29 mouse cellular contexts compared by ENCODE assay signal in the genomic region with DNA sequence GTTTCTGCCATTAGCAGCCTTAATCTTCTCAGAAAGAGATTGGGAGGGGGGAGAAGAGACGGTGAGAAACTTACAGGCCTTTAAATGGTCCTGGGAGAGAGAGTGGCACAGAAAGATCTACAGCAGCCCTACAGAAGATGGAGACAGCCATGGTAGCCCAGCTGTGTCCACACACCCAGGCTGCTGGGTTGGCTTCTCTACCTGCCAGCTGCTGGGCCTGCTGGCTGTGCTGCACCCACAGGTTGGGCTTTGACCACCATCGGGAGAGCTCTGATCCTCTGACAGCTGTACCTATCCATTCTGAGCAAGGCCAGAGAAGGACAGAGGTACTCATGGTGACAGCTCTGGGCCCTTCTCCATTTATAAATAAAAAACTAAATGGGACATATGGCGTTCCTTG. TPM values are rescaled to one million over a fixed set of nuclear protein-coding genes. Genes with fewer than 3 reads are reported as not detected.
DNase-seq lines count a peak whose midpoint lies in the region; ATAC-seq and TF ChIP-seq lines count a peak whose summit lies in the region.
"Had no signal": no experiment of that assay in that cellular context is flagged by ENCODE, and none has a peak within 500 bp of the region (broad histone marks: within the 10 kb centered on the region; RNA-seq: fewer than 3 reads in every experiment).

No protein-coding gene starts in this region.

- H3K9me3 ChIP-seq in limb, embryonic 12.5 days, result no peaks in the 10 kb centered on the region
- no peaks in the 10 kb centered on the region for H3K9me3 ChIP-seq in limb, embryonic 10.5 days (replicated peaks)
- no peaks in the 10 kb centered on the region for H3K9me3 ChIP-seq in limb, embryonic 14.5 days (ENCODE audit: control insufficient read depth, low read length)
- H3K9me3 ChIP-seq: embryonic facial prominence, embryonic 13.5 days; embryonic facial prominence, embryonic 15.5 days; forebrain, embryonic 10.5 days; forebrain, embryonic 12.5 days had no signal

- H3K27me3 ChIP-seq in heart, adult 2 months (ENCODE audit: control insufficient read depth, insufficient read depth, low read length), result no peaks in the 10 kb centered on the region
- no peaks in the 10 kb centered on the region; the same call in 1 of the 2 replicates for H3K27me3 ChIP-seq in limb, embryonic 12.5 days
- no peaks in the 10 kb centered on the region for H3K27me3 ChIP-seq in limb, embryonic 10.5 days (ENCODE audit: low read depth, poor library complexity, severe bottlenecking)
- no peaks in the 10 kb centered on the region for H3K27me3 ChIP-seq in limb, embryonic 14.5 days (ENCODE audit: control insufficient read depth, insufficient read depth, low read length)
- H3K27me3 ChIP-seq: embryonic facial prominence, embryonic 13.5 days; embryonic facial prominence, embryonic 15.5 days; forebrain, embryonic 12.5 days had no signal

- no peaks in the 10 kb centered on the region for H3K79me2 ChIP-seq in heart, adult 2 months (replicated peaks; ENCODE audit: control insufficient read depth, insufficient read depth, low read length)

- H3K9ac ChIP-seq in heart, adult 2 months (ENCODE audit: low read depth, low read length), result no peak overlapping the region
- H3K9ac ChIP-seq in limb, embryonic 12.5 days (replicated peaks), result no peak overlapping the region
- 0 out of 2 replicates have a peak overlapping the region, but pooled peaks have one; percentile 7 for H3K9ac ChIP-seq in limb, embryonic 14.5 days (ENCODE audit: low read depth, low read length, severe bottlenecking)
- H3K9ac ChIP-seq: embryonic facial prominence, embryonic 13.5 days; embryonic facial prominence, embryonic 15.5 days; forebrain, embryonic 12.5 days had no signal

- no peak for TF ChIP-seq EP300 in heart, adult 2 months (IDR thresholded peaks at IDR 0.05; ENCODE audit: insufficient read depth, low read depth, low read length)

- no peak for DNase-seq in heart, adult 2 months
- DNase-seq in heart, postnatal 14 days, result no peak
- DNase-seq in limb, embryonic 10.5 days (ENCODE audit: low spot score), result no peak
- no peak for DNase-seq in limb, embryonic 14.5 days (ENCODE audit: low spot score)
- DNase-seq in thymus, adult 18-20 months, result no peak
- no peak for DNase-seq in spleen, postnatal 4 days (ENCODE audit: low spot score in 2 of 2)
- DNase-seq: adrenal gland, adult 2 months; adrenal gland, postnatal 10 days; adrenal gland, postnatal 25 days; cerebellum, adult 11 months; cerebellum, adult 18-20 months; cerebellum, adult 8-10 months; cerebellum, adult 9-11 months; cerebellum, postnatal 14 days; cerebellum, postnatal 36 days; embryo, embryonic 11 days had no signal

- intact Hi-C loops in heart, adult 2 months (cut with DNase I), result no loop called here
- intact Hi-C loops in heart, postnatal 14 days (cut with DNase I), result no loop called here

- no peaks in the 10 kb centered on the region; the same call in 1 of the 2 replicates for H3K36me3 ChIP-seq in heart, adult 2 months (ENCODE audit: control insufficient read depth, insufficient read depth, low read length)
- H3K36me3 ChIP-seq in limb, embryonic 12.5 days, result no peaks in the 10 kb centered on the region
- no peaks in the 10 kb centered on the region for H3K36me3 ChIP-seq in limb, embryonic 10.5 days
- H3K36me3 ChIP-seq in limb, embryonic 14.5 days (ENCODE audit: control insufficient read depth, insufficient read depth, low read length), result no peaks in the 10 kb centered on the region
- H3K36me3 ChIP-seq: embryonic facial prominence, embryonic 13.5 days; embryonic facial prominence, embryonic 15.5 days; forebrain, embryonic 10.5 days; forebrain, embryonic 12.5 days had no signal

- no peak; the same call in 1 of the 2 replicates for ATAC-seq in limb, embryonic 12.5 days (ENCODE audit: insufficient number of reproducible peaks, insufficient read depth, low FRiP score, low TSS enrichment, low read depth)
- peak; percentile 19; the same call in 1 of the 2 replicates for ATAC-seq in limb, embryonic 14.5 days (ENCODE audit: low FRiP score, low read depth)
- ATAC-seq: forebrain, embryonic 14.5 days had no signal

- H3K4me3 ChIP-seq in heart, adult 2 months, result no peak overlapping the region
- H3K4me3 ChIP-seq in limb, embryonic 12.5 days (replicated peaks), result no peak overlapping the region
- H3K4me3 ChIP-seq in limb, embryonic 10.5 days, result no peak overlapping the region
- H3K4me3 ChIP-seq in limb, embryonic 14.5 days (replicated peaks; ENCODE audit: low read length), result no peak overlapping the region
- H3K4me3 ChIP-seq: embryonic facial prominence, embryonic 13.5 days; embryonic facial prominence, embryonic 15.5 days; erythroblast, embryonic 14.5 days; forebrain, embryonic 10.5 days; forebrain, embryonic 12.5 days had no signal

- peak overlapping the region; percentile 47 for H3K27ac ChIP-seq in heart, adult 2 months
- H3K27ac ChIP-seq in limb, embryonic 12.5 days, result peak overlapping the region; percentile 53; the same call in 1 of the 2 replicates
- no peak overlapping the region for H3K27ac ChIP-seq in limb, embryonic 10.5 days
- no peak overlapping the region for H3K27ac ChIP-seq in limb, embryonic 14.5 days (replicated peaks; ENCODE audit: low read depth, low read length)
- H3K27ac ChIP-seq: embryonic facial prominence, embryonic 13.5 days; embryonic facial prominence, embryonic 15.5 days; forebrain, embryonic 10.5 days; forebrain, embryonic 12.5 days had no signal

- H3K4me2 ChIP-seq in limb, embryonic 12.5 days, result no peak overlapping the region
- H3K4me2 ChIP-seq in limb, embryonic 14.5 days (replicated peaks; ENCODE audit: low read depth, low read length, severe bottlenecking), result no peak overlapping the region
- H3K4me2 ChIP-seq: embryonic facial prominence, embryonic 13.5 days; embryonic facial prominence, embryonic 15.5 days; forebrain, embryonic 12.5 days had no signal

- no peak for TF ChIP-seq CTCF in heart, adult 2 months (IDR thresholded peaks at IDR 0.05)

- TF ChIP-seq POLR2A in heart, adult 2 months (IDR thresholded peaks at IDR 0.05; ENCODE audit: insufficient read depth, low read depth, low read length), result no peak
- no peak for TF ChIP-seq POLR2A in limb, embryonic 14.5 days (IDR thresholded peaks at IDR 0.05; ENCODE audit: borderline replicate concordance, extremely low read depth, insufficient read depth, insufficient read length)

- H3K4me1 ChIP-seq in heart, adult 2 months (ENCODE audit: control insufficient read depth, insufficient read depth, low read length), result peaks cover 2% of the 10 kb centered on the region
- peaks cover 11% of the 10 kb centered on the region for H3K4me1 ChIP-seq in limb, embryonic 12.5 days (replicated peaks)
- no peaks in the 10 kb centered on the region for H3K4me1 ChIP-seq in limb, embryonic 10.5 days
- H3K4me1 ChIP-seq in limb, embryonic 14.5 days (ENCODE audit: control insufficient read depth, insufficient read depth, low read length), result peaks cover 10% of the 10 kb centered on the region
- H3K4me1 ChIP-seq: embryonic facial prominence, embryonic 13.5 days; forebrain, embryonic 12.5 days had no signal

- 58% methylated on average over 3 of the region's 3 CpGs for WGBS in heart, adult 2 months
- 45% methylated on average over 3 of the region's 3 CpGs for WGBS in limb, embryonic 12.5 days
- 69% methylated on average over 3 of the region's 3 CpGs for WGBS in limb, embryonic 10.5 days
- WGBS in limb, embryonic 14.5 days, result 58% methylated on average over 3 of the region's 3 CpGs

RNA-seq across cellular contexts. Expression of a gene that starts 4.9 kb away (rescaled TPM):
- total RNA-seq in heart, adult 2 months (2021), result 100 to 1,000 TPM; 262 to 290 TPM
- 59.5 and 115 TPM in 2 replicates for polyA plus RNA-seq in heart, adult 2 months (2012; rRNA removed)
- 100 to 1,000 TPM; 173 to 219 TPM for total RNA-seq in heart, postnatal 14 days (2021)
- polyA plus RNA-seq in limb, embryonic 12.5 days (2016; fragmentation: Nextera tagmentation; extraction: Ambion mirVana), result 3.0 and 3.7 TPM in 2 replicates
- 0.13 and 0.26 TPM in 2 replicates for polyA plus RNA-seq in limb, embryonic 10.5 days (2016; fragmentation: Nextera tagmentation; extraction: Ambion mirVana)
- 16.6 and 18.6 TPM in 2 replicates for polyA plus RNA-seq in limb, embryonic 14.5 days (2012; rRNA removed)
- polyA plus RNA-seq in limb, embryonic 14.5 days (2014; fragmentation: Nextera tagmentation; extraction: Ambion mirVana), result 8.9 and 11.2 TPM in 2 replicates
- total RNA-seq: adrenal gland, adult 2 months; common myeloid progenitor, adult 5-6 weeks; ES-E14; MEL had no signal
- polyA plus RNA-seq: adrenal gland, adult 2 months; erythroblast, embryonic 14.5 days; forebrain, embryonic 10.5 days; forebrain, embryonic 14.5 days had no signal

RNA-seq across cellular contexts. Expression of a gene that starts 23.0 kb away (rescaled TPM):
- total RNA-seq in heart, adult 2 months (2021), result 10 to 100 TPM; 21.3 to 21.7 TPM
- 17.4 and 32.9 TPM in 2 replicates for polyA plus RNA-seq in heart, adult 2 months (2012; rRNA removed)
- 10 to 100 TPM; 24.3 to 27.8 TPM for total RNA-seq in heart, postnatal 14 days (2021)
- 34.5 and 34.7 TPM in 2 replicates for polyA plus RNA-seq in limb, embryonic 12.5 days (2016; fragmentation: Nextera tagmentation; extraction: Ambion mirVana)
- 14.8 and 20.6 TPM in 2 replicates for polyA plus RNA-seq in limb, embryonic 10.5 days (2016; fragmentation: Nextera tagmentation; extraction: Ambion mirVana)
- 60.9 and 61.9 TPM in 2 replicates for polyA plus RNA-seq in limb, embryonic 14.5 days (2012; rRNA removed)
- 25.5 and 26.9 TPM in 2 replicates for polyA plus RNA-seq in limb, embryonic 14.5 days (2014; fragmentation: Nextera tagmentation; extraction: Ambion mirVana)

RNA-seq across cellular contexts. Expression of a gene that starts 23.8 kb away (rescaled TPM):
- total RNA-seq in heart, adult 2 months (2021), result not detected
- not detected in 2 replicates for polyA plus RNA-seq in heart, adult 2 months (2012; rRNA removed)
- total RNA-seq in heart, postnatal 14 days (2021), result under 1 TPM in 1 of 2 experiments, not detected in 1; 0.86 TPM
- not detected in 2 replicates for polyA plus RNA-seq in limb, embryonic 12.5 days (2016; fragmentation: Nextera tagmentation; extraction: Ambion mirVana)
- not detected in 2 replicates for polyA plus RNA-seq in limb, embryonic 10.5 days (2016; fragmentation: Nextera tagmentation; extraction: Ambion mirVana)
- 1.5 and 3.1 TPM in 2 replicates for polyA plus RNA-seq in limb, embryonic 14.5 days (2012; rRNA removed)
- not detected in 2 replicates for polyA plus RNA-seq in limb, embryonic 14.5 days (2014; fragmentation: Nextera tagmentation; extraction: Ambion mirVana)
- total RNA-seq: adrenal gland, adult 2 months; adrenal gland, postnatal 10 days; adrenal gland, postnatal 25 days; adrenal gland, postnatal 4 days; common myeloid progenitor, adult 5-6 weeks had no signal
- polyA plus RNA-seq: C2C12; embryonic facial prominence, embryonic 11.5 days; embryonic facial prominence, embryonic 13.5 days; embryonic facial prominence, embryonic 15.5 days; erythroblast, embryonic 14.5 days; forebrain, embryonic 10.5 days; forebrain, embryonic 12.5 days; forebrain, embryonic 14.5 days had no signal

Comparison
In these comparisons a context has a peak if more than half of its experiments do, and no peak if none do; other contexts are left out.
1. H3K27ac ChIP-seq: peak in heart, adult 2 months (single experiment) and limb, embryonic 12.5 days (single experiment); none in limb, embryonic 10.5 days (single experiment) and limb, embryonic 14.5 days (single experiment).